14 mouse cellular contexts compared by ENCODE assay signal in genomic region chr8:105715042-105715441, GRCm38 (mm10). TPM values are rescaled to one million over a fixed set of nuclear protein-coding genes. Genes with fewer than 3 reads are reported as not detected.
A peak's percentile ranks its signal among the peaks of the same experiment; 100 is the strongest.
DNase-seq lines count a peak whose midpoint lies in the region; ATAC-seq and TF ChIP-seq lines count a peak whose summit lies in the region.
"Had no signal": no experiment of that assay in that cellular context is flagged by ENCODE, and none has a peak within 500 bp of the region (broad histone marks: within the 10 kb centered on the region; RNA-seq: fewer than 3 reads in every experiment).

No protein-coding gene starts in this region.

- no peaks in the 10 kb centered on the region for H3K9me3 ChIP-seq in forebrain, embryonic 15.5 days
- H3K9me3 ChIP-seq in forebrain, embryonic 13.5 days (replicated peaks) = no peaks in the 10 kb centered on the region
- no peaks in the 10 kb centered on the region for H3K9me3 ChIP-seq in lung, embryonic 14.5 days (ENCODE audit: low read depth, low read length)
- no peaks in the 10 kb centered on the region for H3K9me3 ChIP-seq in stomach, postnatal 0 days (ENCODE audit: control insufficient read depth, low read length)
- H3K9me3 ChIP-seq in forebrain, embryonic 12.5 days = no peaks in the 10 kb centered on the region

- H3K27ac ChIP-seq in forebrain, embryonic 15.5 days (replicated peaks) = peak overlapping the region; percentile 27; the same call in 1 of the 2 replicates
- no peak overlapping the region for H3K27ac ChIP-seq in forebrain, embryonic 13.5 days
- H3K27ac ChIP-seq in lung, embryonic 14.5 days (ENCODE audit: low read depth) = peak overlapping the region; percentile 54; the same call in 1 of the 2 replicates
- peak overlapping the region; percentile 84 for H3K27ac ChIP-seq in stomach, postnatal 0 days (replicated peaks)
- H3K27ac ChIP-seq in forebrain, embryonic 12.5 days = no peak overlapping the region; the same call in 1 of the 2 replicates

- ATAC-seq in forebrain, embryonic 15.5 days (replicated peaks) = no peak
- no peak for ATAC-seq in forebrain, embryonic 13.5 days
- ATAC-seq in lung, embryonic 14.5 days (ENCODE audit: insufficient read depth) = no peak
- ATAC-seq in stomach, postnatal 0 days (ENCODE audit: low FRiP score, low TSS enrichment) = no peak
- no peak for ATAC-seq in forebrain, embryonic 12.5 days (ENCODE audit: low FRiP score)
- ATAC-seq: midbrain, embryonic 16.5 days had no signal

- H3K36me3 ChIP-seq in forebrain, embryonic 15.5 days = peaks cover 19% of the 10 kb centered on the region
- H3K36me3 ChIP-seq in forebrain, embryonic 13.5 days (ENCODE audit: poor library complexity, severe bottlenecking) = peaks cover 21% of the 10 kb centered on the region
- peaks cover 12% of the 10 kb centered on the region for H3K36me3 ChIP-seq in lung, embryonic 14.5 days (ENCODE audit: insufficient read depth)
- peaks cover 5% of the 10 kb centered on the region; the same call in 1 of the 2 replicates for H3K36me3 ChIP-seq in stomach, postnatal 0 days (ENCODE audit: control insufficient read depth, insufficient read depth, low read length)
- peaks cover 21% of the 10 kb centered on the region for H3K36me3 ChIP-seq in forebrain, embryonic 12.5 days (replicated peaks)

- no peaks in the 10 kb centered on the region for H3K4me1 ChIP-seq in forebrain, embryonic 15.5 days
- no peaks in the 10 kb centered on the region for H3K4me1 ChIP-seq in forebrain, embryonic 13.5 days
- no peaks in the 10 kb centered on the region for H3K4me1 ChIP-seq in lung, embryonic 14.5 days (ENCODE audit: insufficient read depth)
- H3K4me1 ChIP-seq in lung, adult 2 months (ENCODE audit: control insufficient read depth, insufficient read depth, low read length) = peaks cover 6% of the 10 kb centered on the region
- H3K4me1 ChIP-seq in stomach, postnatal 0 days (replicated peaks; ENCODE audit: control insufficient read depth, insufficient read depth) = no peaks in the 10 kb centered on the region
- H3K4me1 ChIP-seq in forebrain, embryonic 12.5 days = no peaks in the 10 kb centered on the region

- peak; percentile 71 for DNase-seq in lung, embryonic 14.5 days
- DNase-seq in lung, adult 2 months = no peak
- DNase-seq in kidney, postnatal 25 days = peak; percentile 42 to 49
- no peak for DNase-seq in stomach, postnatal 0 days (ENCODE audit: low spot score)
- no peak for DNase-seq in retina, postnatal 1 day
- DNase-seq: adrenal gland, postnatal 36 days; B cell, adult 2 months; forebrain, postnatal 0 days; liver; spleen, adult 18-20 months had no signal

- no peak overlapping the region for H3K9ac ChIP-seq in forebrain, embryonic 15.5 days (replicated peaks)
- no peak overlapping the region for H3K9ac ChIP-seq in forebrain, embryonic 13.5 days
- no peak overlapping the region for H3K9ac ChIP-seq in lung, embryonic 14.5 days
- H3K9ac ChIP-seq in stomach, postnatal 0 days (ENCODE audit: low read length) = no peak overlapping the region
- H3K9ac ChIP-seq in forebrain, embryonic 12.5 days = no peak overlapping the region
- H3K9ac ChIP-seq: forebrain, postnatal 0 days had no signal

- WGBS in forebrain, embryonic 15.5 days = 72% methylated on average over 6 of the region's 6 CpGs
- 77% methylated on average over 6 of the region's 6 CpGs for WGBS in forebrain, embryonic 13.5 days
- WGBS in lung, embryonic 14.5 days = 57% methylated on average over 6 of the region's 6 CpGs
- WGBS in lung, adult 2 months = 24% methylated on average over 6 of the region's 6 CpGs
- 44% methylated on average over 6 of the region's 6 CpGs for WGBS in stomach, postnatal 0 days
- 86% methylated on average over 6 of the region's 6 CpGs for WGBS in forebrain, embryonic 12.5 days

- TF ChIP-seq CTCF in lung, embryonic 14.5 days (IDR thresholded peaks at IDR 0.05; ENCODE audit: low read depth) = no peak
- TF ChIP-seq CTCF in lung, adult 2 months (IDR thresholded peaks at IDR 0.05; ENCODE audit: insufficient read depth, low read length) = no peak
- TF ChIP-seq CTCF in stomach, postnatal 0 days (IDR thresholded peaks at IDR 0.05; ENCODE audit: low read depth) = no peak

- H3K27me3 ChIP-seq in forebrain, embryonic 15.5 days = no peaks in the 10 kb centered on the region
- H3K27me3 ChIP-seq in forebrain, embryonic 13.5 days = no peaks in the 10 kb centered on the region
- H3K27me3 ChIP-seq in lung, embryonic 14.5 days (ENCODE audit: insufficient read depth, low read length) = no peaks in the 10 kb centered on the region
- H3K27me3 ChIP-seq in stomach, postnatal 0 days (ENCODE audit: control insufficient read depth, insufficient read depth, low read length) = no peaks in the 10 kb centered on the region
- no peaks in the 10 kb centered on the region for H3K27me3 ChIP-seq in forebrain, embryonic 12.5 days

- no peak overlapping the region for H3K4me2 ChIP-seq in forebrain, embryonic 15.5 days (replicated peaks)
- H3K4me2 ChIP-seq in forebrain, embryonic 13.5 days = no peak overlapping the region
- no peak overlapping the region for H3K4me2 ChIP-seq in lung, embryonic 14.5 days
- no peak overlapping the region for H3K4me2 ChIP-seq in stomach, postnatal 0 days (replicated peaks; ENCODE audit: low read depth)
- H3K4me2 ChIP-seq in forebrain, embryonic 12.5 days = no peak overlapping the region

- H3K4me3 ChIP-seq in forebrain, embryonic 15.5 days = no peak overlapping the region
- H3K4me3 ChIP-seq in forebrain, embryonic 13.5 days = no peak overlapping the region
- H3K4me3 ChIP-seq in lung, embryonic 14.5 days (ENCODE audit: low read depth, low read length) = no peak overlapping the region
- H3K4me3 ChIP-seq in lung, adult 2 months (replicated peaks; ENCODE audit: extremely low read depth, low read depth, low read length) = no peak overlapping the region
- no peak overlapping the region for H3K4me3 ChIP-seq in stomach, postnatal 0 days (ENCODE audit: low read depth, low read length)
- no peak overlapping the region for H3K4me3 ChIP-seq in forebrain, embryonic 12.5 days (replicated peaks)

- peak; percentile 88 for TF ChIP-seq EP300 in stomach, postnatal 0 days (optimal IDR thresholded peaks at IDR 0.05)

- TF ChIP-seq POLR2A in lung, adult 2 months (IDR thresholded peaks at IDR 0.05; ENCODE audit: borderline replicate concordance, extremely low read depth, low read depth, low read length) = no peak

RNA-seq across cellular contexts. Expression of gene Enkd1, which starts 7.0 kb away (rescaled TPM):
- polyA plus RNA-seq in forebrain, embryonic 15.5 days (2015; fragmentation: Nextera tagmentation; extraction: Ambion mirVana) = 17.3 and 19.3 TPM in 2 replicates
- 27.4 and 29.5 TPM in 2 replicates for polyA plus RNA-seq in forebrain, embryonic 13.5 days (2015; fragmentation: Nextera tagmentation; extraction: Ambion mirVana)
- 28.7 and 29.7 TPM in 2 replicates for polyA plus RNA-seq in lung, embryonic 14.5 days (2014; fragmentation: Nextera tagmentation; extraction: Ambion mirVana)
- polyA plus RNA-seq in lung, adult 2 months (2012; rRNA removed) = 9.6 and 9.9 TPM in 2 replicates
- 5.4 and 5.8 TPM in 2 replicates for polyA plus RNA-seq in stomach, postnatal 0 days (2015; fragmentation: Nextera tagmentation; extraction: Ambion mirVana)
- polyA plus RNA-seq in forebrain, embryonic 12.5 days (2016; fragmentation: Nextera tagmentation; extraction: Ambion mirVana) = 35.7 and 37.0 TPM in 2 replicates

RNA-seq across cellular contexts. Expression of gene 4933405L10Rik, which starts 7.6 kb away (rescaled TPM):
- polyA plus RNA-seq in forebrain, embryonic 15.5 days (2015; fragmentation: Nextera tagmentation; extraction: Ambion mirVana) = 0.15 TPM in 1 of 2 replicates, not detected in the other
- 0.19 TPM in 1 of 2 replicates, not detected in the other for polyA plus RNA-seq in forebrain, embryonic 13.5 days (2015; fragmentation: Nextera tagmentation; extraction: Ambion mirVana)
- 0.15 TPM in 1 of 2 replicates, not detected in the other for polyA plus RNA-seq in lung, embryonic 14.5 days (2014; fragmentation: Nextera tagmentation; extraction: Ambion mirVana)
- polyA plus RNA-seq in lung, adult 2 months (2012; rRNA removed) = not detected in 2 replicates
- polyA plus RNA-seq in stomach, postnatal 0 days (2015; fragmentation: Nextera tagmentation; extraction: Ambion mirVana) = 0.08 and 0.13 TPM in 2 replicates
- 0.27 and 0.32 TPM in 2 replicates for polyA plus RNA-seq in forebrain, embryonic 12.5 days (2016; fragmentation: Nextera tagmentation; extraction: Ambion mirVana)

RNA-seq across cellular contexts. Expression of gene Pard6a, which starts 14.1 kb away (rescaled TPM):
- polyA plus RNA-seq in forebrain, embryonic 15.5 days (2015; fragmentation: Nextera tagmentation; extraction: Ambion mirVana) = 47.1 and 52.0 TPM in 2 replicates
- 42.1 and 43.6 TPM in 2 replicates for polyA plus RNA-seq in forebrain, embryonic 13.5 days (2015; fragmentation: Nextera tagmentation; extraction: Ambion mirVana)
- 13.4 and 13.6 TPM in 2 replicates for polyA plus RNA-seq in lung, embryonic 14.5 days (2014; fragmentation: Nextera tagmentation; extraction: Ambion mirVana)
- 14.1 and 14.5 TPM in 2 replicates for polyA plus RNA-seq in lung, adult 2 months (2012; rRNA removed)
- polyA plus RNA-seq in stomach, postnatal 0 days (2015; fragmentation: Nextera tagmentation; extraction: Ambion mirVana) = 12.4 and 13.0 TPM in 2 replicates
- polyA plus RNA-seq in forebrain, embryonic 12.5 days (2016; fragmentation: Nextera tagmentation; extraction: Ambion mirVana) = 28.9 and 32.5 TPM in 2 replicates

RNA-seq across cellular contexts. Expression of gene Acd, which starts 14.1 kb away (rescaled TPM):
- 105 and 107 TPM in 2 replicates for polyA plus RNA-seq in forebrain, embryonic 15.5 days (2015; fragmentation: Nextera tagmentation; extraction: Ambion mirVana)
- 98.3 and 99.2 TPM in 2 replicates for polyA plus RNA-seq in forebrain, embryonic 13.5 days (2015; fragmentation: Nextera tagmentation; extraction: Ambion mirVana)
- polyA plus RNA-seq in lung, embryonic 14.5 days (2014; fragmentation: Nextera tagmentation; extraction: Ambion mirVana) = 62.2 and 68.6 TPM in 2 replicates
- polyA plus RNA-seq in lung, adult 2 months (2012; rRNA removed) = 33.8 and 37.8 TPM in 2 replicates
- 26.7 and 30.7 TPM in 2 replicates for polyA plus RNA-seq in stomach, postnatal 0 days (2015; fragmentation: Nextera tagmentation; extraction: Ambion mirVana)
- 83.0 and 88.7 TPM in 2 replicates for polyA plus RNA-seq in forebrain, embryonic 12.5 days (2016; fragmentation: Nextera tagmentation; extraction: Ambion mirVana)

RNA-seq across cellular contexts. Expression of gene Carmil2, which starts 29.0 kb away (rescaled TPM):
- polyA plus RNA-seq in forebrain, embryonic 15.5 days (2015; fragmentation: Nextera tagmentation; extraction: Ambion mirVana) = 12.1 and 12.3 TPM in 2 replicates
- polyA plus RNA-seq in forebrain, embryonic 13.5 days (2015; fragmentation: Nextera tagmentation; extraction: Ambion mirVana) = 5.9 and 6.4 TPM in 2 replicates
- 0.70 and 1.1 TPM in 2 replicates for polyA plus RNA-seq in lung, embryonic 14.5 days (2014; fragmentation: Nextera tagmentation; extraction: Ambion mirVana)
- polyA plus RNA-seq in lung, adult 2 months (2012; rRNA removed) = 3.8 and 4.9 TPM in 2 replicates
- polyA plus RNA-seq in stomach, postnatal 0 days (2015; fragmentation: Nextera tagmentation; extraction: Ambion mirVana) = 0.58 and 0.61 TPM in 2 replicates
- 4.9 and 5.2 TPM in 2 replicates for polyA plus RNA-seq in forebrain, embryonic 12.5 days (2016; fragmentation: Nextera tagmentation; extraction: Ambion mirVana)

Comparison
In these comparisons a context has a peak if more than half of its experiments do, and no peak if none do; other contexts are left out.
1. H3K27ac ChIP-seq: peak in forebrain, embryonic 15.5 days (single experiment), lung, embryonic 14.5 days (single experiment) and stomach, postnatal 0 days (single experiment); none in forebrain, embryonic 13.5 days (single experiment) and forebrain, embryonic 12.5 days (single experiment).
2. DNase-seq: peak in lung, embryonic 14.5 days (single experiment) and kidney, postnatal 25 days (2 of 2); none in lung, adult 2 months (single experiment), stomach, postnatal 0 days (single experiment) and retina, postnatal 1 day (single experiment).